Mouse (Mus musculus): ENCODE measurements around the gene Idnk.

- no peak for TF ChIP-seq CTCF (conservative IDR thresholded peaks at IDR 0.05 in 1 of 2, IDR thresholded peaks at IDR 0.05 in 1 of 2; ENCODE audit: low read depth in 2 of 2, low read length in 2 of 2)
- TF ChIP-seq JUND (conservative IDR thresholded peaks at IDR 0.05; ENCODE audit: low read depth, low read length) = no peak
- no peak for TF ChIP-seq USF2 (conservative IDR thresholded peaks at IDR 0.05; ENCODE audit: low read depth, low read length)
Observed at GRCm38 (mm10) chr13:58176105-58176504, 18.7 kb downstream of the Idnk start.

All from CH12.LX (cell line).